Mouse (Mus musculus) myocyte (in vitro differentiated cells): Measurements from ENCODE around the gene Gm10271. TPM values are rescaled to one million over a fixed set of nuclear protein-coding genes. Genes with fewer than 3 reads are reported as not detected.

Source experiments
- H3K27me3 ChIP-seq: one replicate; pipeline ENCODE4 v1.6.1; 2011; ENCODE audit not compliant: control insufficient read depth, insufficient read depth, insufficient read length
- H3K36me3 ChIP-seq: one replicate; pipeline ENCODE4 v1.6.1; 2011; ENCODE audit not compliant: control insufficient read depth, insufficient read depth
- H3K4me2 ChIP-seq: one replicate; pipeline ENCODE4 v1.6.1; 2011; ENCODE audit warnings: low read depth, control low read depth
- H3K4me3 ChIP-seq: one replicate; pipeline ENCODE4 v1.5.1; 2011; ENCODE audit warnings: mild to moderate bottlenecking, control low read depth, moderate library complexity
- H3K79me2 ChIP-seq: one replicate; pipeline ENCODE4 v1.6.1; 2011; ENCODE audit not compliant: control insufficient read depth, insufficient read depth
- H3ac ChIP-seq: one replicate; pipeline ENCODE4 v1.6.1; 2011; ENCODE audit not compliant: control insufficient read depth, insufficient read length
- CEBPB ChIP-seq: IDR thresholded peaks from 2 replicates; pipeline ENCODE4 v1.6.1; 2011; ENCODE audit warnings: mild to moderate bottlenecking, moderate library complexity; ENCODE audit not compliant: poor library complexity, insufficient read depth, severe bottlenecking
- E2F4 ChIP-seq: IDR thresholded peaks from one replicate; pipeline ENCODE4 v1.6.1; 2011; ENCODE audit warnings: mild to moderate bottlenecking, control low read depth, moderate library complexity; ENCODE audit not compliant: insufficient read depth
- MAX ChIP-seq: IDR thresholded peaks from one replicate; pipeline ENCODE4 v1.6.1; 2011; ENCODE audit warnings: low read depth, mild to moderate bottlenecking, control low read depth
- MYOD1 ChIP-seq, 3 experiments: IDR thresholded peaks; one replicate each; pipeline ENCODE4 v1.6.1; 2011; ENCODE audit warnings: control low read depth in 2 of 3, low read depth in 2 of 3, mild to moderate bottlenecking in 2 of 3, moderate library complexity in 1 of 3; ENCODE audit not compliant: insufficient read length in 2 of 3, control insufficient read depth in 1 of 3
- MYOG ChIP-seq, 3 experiments: IDR thresholded peaks; one replicate each; pipeline ENCODE4 v1.6.1; 2011; ENCODE audit warnings: control low read depth in 2 of 3, low read depth in 2 of 3, mild to moderate bottlenecking in 2 of 3; ENCODE audit not compliant: insufficient read length in 2 of 3, control insufficient read depth in 1 of 3, insufficient read depth in 1 of 3
- POLR2A ChIP-seq: IDR thresholded peaks from one replicate; pipeline ENCODE4 v1.6.1; 2011; ENCODE audit warnings: low read depth, mild to moderate bottlenecking, control low read depth, moderate library complexity; ENCODE audit not compliant: insufficient read length
- POLR2AphosphoS2 ChIP-seq: IDR thresholded peaks from one replicate; pipeline ENCODE4 v1.6.1; 2011; ENCODE audit warnings: low read depth, control low read depth; ENCODE audit not compliant: insufficient read length
- REST ChIP-seq: IDR thresholded peaks from one replicate; pipeline ENCODE4 v1.6.1; 2011; ENCODE audit warnings: mild to moderate bottlenecking, control low read depth, moderate library complexity; ENCODE audit not compliant: insufficient read depth, insufficient read length
- SRF ChIP-seq: IDR thresholded peaks from one replicate; pipeline ENCODE4 v1.6.1; 2011; ENCODE audit warnings: low read depth; ENCODE audit not compliant: control insufficient read depth, insufficient read length
- TCF12 ChIP-seq: IDR thresholded peaks from one replicate; pipeline ENCODE4 v1.6.1; 2011; ENCODE audit warnings: mild to moderate bottlenecking, control low read depth; ENCODE audit not compliant: poor library complexity, insufficient read depth, severe bottlenecking
- TCF3 ChIP-seq: IDR thresholded peaks from one replicate; pipeline ENCODE4 v1.6.1; 2011; ENCODE audit warnings: low read depth, control low read depth; ENCODE audit not compliant: insufficient read length
- USF1 ChIP-seq: IDR thresholded peaks from one replicate; pipeline ENCODE4 v1.6.1; 2011; ENCODE audit warnings: low read depth, mild to moderate bottlenecking, control low read depth, moderate library complexity
- polyA plus RNA-seq: library from polyadenylated mRNA; unstranded; fragments of >200 nt; fragmentation: generic; extraction: Trizol; gene quantifications from one replicate; pipeline ENCODE4 v1.2.1, GENCODE M21; 2012; ENCODE audit warnings: missing spikeins

The Gm10271 gene
- polyA plus RNA-seq, 1 experiment, result not detected

GRCm38 (mm10) chr10:116977858-116978257 is 5.4 kb upstream of the Gm10271 start:
- Histone ChIP-seq H3K4me3 (no peak overlapping the region), H3K36me3 (no peaks in the 10 kb centered on the region), H3ac (no peak overlapping the region), H3K27me3 (no peaks in the 10 kb centered on the region), H3K79me2 (no peaks in the 10 kb centered on the region), H3K4me2 (no peak overlapping the region)
- TF ChIP-seq POLR2AphosphoS2, result no peak
- TF ChIP-seq MAX, result no peak
- TF ChIP-seq E2F4, result no peak
- no peak for TF ChIP-seq CEBPB
- TF ChIP-seq MYOD1 (IDR thresholded peaks at IDR 0.05; ENCODE audit: control insufficient read depth in 1 of 3, insufficient read length in 2 of 3, low read depth in 2 of 3), result no peak
- TF ChIP-seq TCF3, result no peak
- TF ChIP-seq USF1, result no peak
- TF ChIP-seq TCF12, result no peak
- no peak for TF ChIP-seq POLR2A
- TF ChIP-seq MYOG (IDR thresholded peaks at IDR 0.05; ENCODE audit: control insufficient read depth in 1 of 3, insufficient read depth in 1 of 3, insufficient read length in 2 of 3, low read depth in 2 of 3), result no peak
- TF ChIP-seq SRF, result no peak

DNA sequence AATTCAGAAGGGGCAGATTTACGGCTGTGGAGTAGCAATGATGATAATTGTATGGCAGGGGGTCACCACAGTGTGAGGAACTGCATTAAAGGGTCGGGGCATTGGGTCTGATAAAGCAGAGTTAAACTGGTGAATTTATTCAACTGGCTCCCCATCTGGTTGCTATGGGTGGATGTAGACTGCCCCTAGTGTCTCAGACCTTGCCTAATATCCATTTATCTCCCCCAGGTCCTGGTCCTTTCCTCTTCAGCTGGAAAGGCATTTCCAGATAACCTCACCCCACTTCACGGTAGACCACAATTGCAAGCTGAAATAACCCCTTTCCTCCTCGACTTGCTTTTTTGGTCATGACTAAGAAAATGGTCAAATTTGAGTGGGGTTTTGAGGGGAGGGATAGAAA is 5.0 kb upstream of the Gm10271 start:
- Histone ChIP-seq H3K4me3 (no peak overlapping the region), H3K36me3 (no peaks in the 10 kb centered on the region), H3K27me3 (no peaks in the 10 kb centered on the region), H3K79me2 (no peaks in the 10 kb centered on the region), H3K4me2 (no peak overlapping the region), H3ac (no peak overlapping the region)
- no peak for TF ChIP-seq POLR2A
- TF ChIP-seq E2F4, result no peak
- TF ChIP-seq TCF3, result no peak
- TF ChIP-seq CEBPB, result no peak
- TF ChIP-seq MYOG (IDR thresholded peaks at IDR 0.05; ENCODE audit: control insufficient read depth in 1 of 3, insufficient read depth in 1 of 3, insufficient read length in 2 of 3, low read depth in 2 of 3), result no peak
- no peak for TF ChIP-seq MYOD1 (IDR thresholded peaks at IDR 0.05; ENCODE audit: control insufficient read depth in 1 of 3, insufficient read length in 2 of 3, low read depth in 2 of 3)
- TF ChIP-seq SRF, result no peak
- no peak for TF ChIP-seq POLR2AphosphoS2
- no peak for TF ChIP-seq MAX
- TF ChIP-seq TCF12, result no peak
- TF ChIP-seq REST, result no peak
- TF ChIP-seq USF1, result no peak

DNA sequence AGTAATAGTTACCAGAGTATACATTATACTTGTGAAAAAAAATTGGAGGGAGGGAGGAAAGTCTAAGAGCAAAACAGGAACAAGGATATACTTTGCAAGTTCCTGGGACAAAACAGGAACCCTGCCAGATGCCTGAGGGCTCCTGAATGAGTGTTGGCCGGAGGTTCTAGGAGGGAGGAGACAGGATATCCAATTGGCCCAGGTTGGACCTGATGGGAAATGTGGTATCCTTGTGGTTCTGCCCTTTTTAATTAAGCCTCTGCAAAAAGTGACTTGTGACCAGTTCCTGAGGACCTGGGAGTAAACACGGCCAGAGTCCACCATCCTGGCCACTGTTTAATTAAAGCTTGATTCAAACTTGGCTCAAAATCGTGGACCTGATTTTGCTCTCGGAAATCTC is 3.7 kb downstream of the Gm10271 start:
- no peaks in the 10 kb centered on the region for H3K79me2 ChIP-seq
- H3K27me3 ChIP-seq, result no peaks in the 10 kb centered on the region
- no peaks in the 10 kb centered on the region for H3K36me3 ChIP-seq
- TF ChIP-seq USF1 (no peak), CEBPB (no peak), E2F4 (no peak), TCF3 (no peak), MYOD1 (IDR thresholded peaks at IDR 0.05; ENCODE audit: control insufficient read depth in 1 of 3, insufficient read length in 2 of 3, low read depth in 2 of 3) (no peak), MAX (no peak), REST (no peak), TCF12 (no peak), MYOG (IDR thresholded peaks at IDR 0.05; ENCODE audit: control insufficient read depth in 1 of 3, insufficient read depth in 1 of 3, insufficient read length in 2 of 3, low read depth in 2 of 3) (no peak), SRF (no peak), POLR2A (no peak), POLR2AphosphoS2 (no peak)
- no peak overlapping the region for H3K4me3 ChIP-seq
- no peak overlapping the region for H3K4me2 ChIP-seq
- no peak overlapping the region for H3ac ChIP-seq

DNA sequence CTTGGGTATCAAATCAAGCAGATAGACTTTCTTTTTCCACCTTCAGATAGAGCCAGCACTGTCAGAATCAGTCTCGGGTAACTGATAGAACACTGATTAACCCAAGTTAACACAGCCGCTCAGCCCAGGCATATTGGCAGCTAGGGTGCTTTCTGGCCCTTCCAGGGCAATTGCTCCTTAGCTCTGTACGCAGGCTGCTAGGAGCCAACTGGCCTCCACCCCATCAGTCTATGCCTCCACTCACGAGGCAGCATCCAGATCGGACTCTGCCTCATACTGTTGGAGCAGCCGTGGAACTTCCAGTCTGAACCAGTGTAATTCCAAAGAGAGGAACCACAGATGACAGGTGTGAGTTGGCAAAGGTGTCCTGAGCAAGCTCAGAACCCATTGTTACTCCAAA is 6.3 kb downstream of the Gm10271 start:
- Histone ChIP-seq H3K27me3 (no peaks in the 10 kb centered on the region), H3K4me3 (no peak overlapping the region), H3K36me3 (no peaks in the 10 kb centered on the region), H3K79me2 (no peaks in the 10 kb centered on the region), H3K4me2 (no peak overlapping the region), H3ac (no peak overlapping the region)
- no peak for TF ChIP-seq TCF12
- no peak for TF ChIP-seq CEBPB
- TF ChIP-seq MYOD1 (IDR thresholded peaks at IDR 0.05; ENCODE audit: control insufficient read depth in 1 of 3, insufficient read length in 2 of 3, low read depth in 2 of 3), result no peak
- no peak for TF ChIP-seq USF1
- TF ChIP-seq POLR2AphosphoS2, result no peak
- TF ChIP-seq SRF, result no peak
- TF ChIP-seq POLR2A, result no peak
- TF ChIP-seq TCF3, result no peak
- no peak for TF ChIP-seq MAX
- TF ChIP-seq MYOG (IDR thresholded peaks at IDR 0.05; ENCODE audit: control insufficient read depth in 1 of 3, insufficient read depth in 1 of 3, insufficient read length in 2 of 3, low read depth in 2 of 3), result no peak
- TF ChIP-seq REST, result no peak
- no peak for TF ChIP-seq E2F4

GRCm38 (mm10) chr10:116965297-116965696 is 7.1 kb downstream of the Gm10271 start:
- H3K27me3 ChIP-seq, result no peaks in the 10 kb centered on the region
- TF ChIP-seq CEBPB, result no peak
- no peak for TF ChIP-seq MYOG (IDR thresholded peaks at IDR 0.05; ENCODE audit: control insufficient read depth in 1 of 3, insufficient read depth in 1 of 3, insufficient read length in 2 of 3, low read depth in 2 of 3)
- TF ChIP-seq MYOD1 (IDR thresholded peaks at IDR 0.05; ENCODE audit: control insufficient read depth in 1 of 3, insufficient read length in 2 of 3, low read depth in 2 of 3), result no peak
- no peak for TF ChIP-seq SRF
- TF ChIP-seq TCF12, result no peak
- TF ChIP-seq MAX, result no peak
- no peak for TF ChIP-seq TCF3
- no peak for TF ChIP-seq E2F4
- no peak for TF ChIP-seq POLR2AphosphoS2
- TF ChIP-seq POLR2A, result no peak
- TF ChIP-seq REST, result no peak
- no peak for TF ChIP-seq USF1
- no peaks in the 10 kb centered on the region for H3K36me3 ChIP-seq
- H3K79me2 ChIP-seq, result no peaks in the 10 kb centered on the region
- H3ac ChIP-seq, result no peak overlapping the region
- H3K4me3 ChIP-seq, result no peak overlapping the region
- H3K4me2 ChIP-seq, result peak overlapping the region; percentile 25
